Mouse (Mus musculus) megakaryocyte-erythroid progenitor cell, adult 5 weeks (primary cell): ENCODE results near the gene Olfr665. TPM values are rescaled to one million over a fixed set of nuclear protein-coding genes. Genes with fewer than 3 reads are reported as not detected.

ENCODE experiments used
- polyA plus RNA-seq: library from polyadenylated mRNA; stranded (reverse); fragments of >175 nt; gene quantifications from 2 replicates; pipeline ENCODE4 v1.2.3, GENCODE M21; 2012

The Olfr665 gene
- polyA plus RNA-seq: not detected in 2 replicates

GRCm38 (mm10) chr7:104877731-104878130 is at the start of gene Olfr665:
Gene Olfr665 (plus strand): TSS chr7:104878031.

GRCm38 (mm10) chr7:104842503-104842902 is 35.3 kb upstream of the Olfr665 start, which contains the start of gene Usp17lb:
Gene Usp17lb (minus strand): TSS chr7:104842603.

DNA sequence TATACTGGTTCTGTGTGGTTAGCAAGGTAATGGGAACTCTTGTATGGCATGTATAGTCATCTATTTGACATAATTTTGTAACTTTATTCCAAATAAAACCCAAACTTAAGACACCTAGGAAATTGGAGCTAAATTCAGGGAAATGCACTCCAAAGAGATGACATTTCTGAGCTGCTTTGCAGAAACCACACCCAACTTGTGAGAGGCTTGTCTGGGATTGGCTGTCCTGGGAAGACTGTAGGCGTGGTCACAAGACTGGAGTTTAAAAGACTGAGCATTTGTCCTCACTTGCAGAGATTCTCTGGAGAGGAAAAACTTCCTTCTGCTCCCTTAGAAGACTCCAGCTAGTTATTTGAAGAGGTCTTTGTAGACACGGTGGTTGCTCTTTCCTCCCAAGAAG is 21.1 kb upstream of the Olfr665 start, which contains the start of gene Usp17la:
Usp17la (plus strand) TSS at position 301 of the 400 bp plus-strand sequence.

GRCm38 (mm10) chr7:104895852-104896251 is 18.0 kb downstream of the Olfr665 start, which contains the start of gene Olfr666:
Gene Olfr666 (minus strand): TSS chr7:104895952.

DNA sequence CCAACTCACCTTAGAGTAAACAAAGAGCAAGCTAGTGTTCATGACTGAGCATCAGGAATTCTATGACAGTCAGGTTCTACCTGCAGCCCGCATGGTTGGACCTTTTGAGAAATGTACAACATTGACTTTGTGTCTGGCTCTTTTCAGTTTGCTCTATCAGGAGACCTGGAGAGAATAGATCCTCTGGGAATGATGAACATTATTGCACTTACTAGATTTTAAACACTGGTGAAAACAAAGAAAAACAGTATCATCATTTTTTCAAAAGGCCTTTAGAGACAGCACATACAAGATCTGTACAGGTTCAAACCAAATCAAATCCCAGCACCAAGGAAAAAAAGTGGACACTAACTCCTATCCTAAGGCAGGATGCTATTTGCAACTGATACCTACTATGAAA is 43.6 kb downstream of the Olfr665 start, which contains the start of gene Olfr667:
Olfr667 (minus strand) TSS at position 101 of the 400 bp plus-strand sequence.

DNA sequence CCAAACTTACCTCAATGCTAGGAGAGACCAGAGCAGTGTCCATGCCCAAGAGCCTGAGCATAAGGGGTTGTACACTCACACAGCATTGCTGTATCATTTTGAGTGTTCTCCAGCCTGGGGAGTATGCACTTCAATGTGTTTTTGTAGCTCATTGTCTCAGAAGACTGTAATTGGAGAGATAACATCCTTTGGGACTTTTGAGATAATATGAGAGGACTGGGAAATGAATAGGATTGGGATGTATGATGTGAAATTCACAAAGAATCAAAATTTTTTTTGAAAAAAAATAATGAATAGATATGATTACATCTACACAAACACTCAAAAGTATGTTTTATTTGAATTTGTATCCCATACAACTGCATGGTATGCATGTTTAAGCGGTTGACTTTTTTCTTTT is 50.1 kb downstream of the Olfr665 start, which contains the start of gene Olfr668:
Olfr668 (minus strand) TSS at position 101 of the 400 bp plus-strand sequence.

Other genes with a start within 250 kb of the Olfr665 start
- gene Olfr658, start 230.7 kb upstream of the Olfr665 start, polyA plus RNA-seq: not detected in 2 replicates
- gene Olfr659, start 211.3 kb upstream of the Olfr665 start, polyA plus RNA-seq: 0.01 TPM in 1 of 2 replicates, not detected in the other
- gene Olfr661, start 191.5 kb upstream of the Olfr665 start, polyA plus RNA-seq: not detected in 2 replicates
- not detected in 2 replicates for gene Usp17le, start 100.6 kb upstream of the Olfr665 start, polyA plus RNA-seq
- gene Usp17lb, start 35.4 kb upstream of the Olfr665 start, polyA plus RNA-seq: not detected in 2 replicates
- 0.03 and 0.09 TPM in 2 replicates for gene Usp17la, start 21.0 kb upstream of the Olfr665 start, polyA plus RNA-seq
- not detected in 2 replicates for gene Olfr666, start 17.9 kb downstream of the Olfr665 start, polyA plus RNA-seq
- not detected in 2 replicates for gene Olfr667, start 43.5 kb downstream of the Olfr665 start, polyA plus RNA-seq
- gene Olfr668, start 50.0 kb downstream of the Olfr665 start, polyA plus RNA-seq: not detected in 2 replicates
- gene Olfr669, start 56.2 kb downstream of the Olfr665 start, polyA plus RNA-seq: not detected in 2 replicates
- gene Olfr670, start 84.6 kb downstream of the Olfr665 start, polyA plus RNA-seq: not detected in 2 replicates
- 0.02 TPM in 1 of 2 replicates, not detected in the other for gene Olfr671, start 101.1 kb downstream of the Olfr665 start, polyA plus RNA-seq
- not detected in 2 replicates for gene Olfr672, start 124.0 kb downstream of the Olfr665 start, polyA plus RNA-seq
- not detected in 2 replicates for gene Olfr675, start 150.4 kb downstream of the Olfr665 start, polyA plus RNA-seq
- not detected in 2 replicates for gene Olfr676, start 154.7 kb downstream of the Olfr665 start, polyA plus RNA-seq
- not detected in 2 replicates for gene Olfr677, start 173.3 kb downstream of the Olfr665 start, polyA plus RNA-seq
- gene Olfr678, start 186.4 kb downstream of the Olfr665 start, polyA plus RNA-seq: not detected in 2 replicates
- not detected in 2 replicates for gene Olfr679, start 203.2 kb downstream of the Olfr665 start, polyA plus RNA-seq
- not detected in 2 replicates for gene Olfr680-ps1, start 214.8 kb downstream of the Olfr665 start, polyA plus RNA-seq
- gene Olfr681, start 238.8 kb downstream of the Olfr665 start, polyA plus RNA-seq: not detected in 2 replicates